Mouse (Mus musculus) bone marrow macrophage, adult 2 months (primary cell): ENCODE measurements around the gene Mipol1.

ENCODE experiments used
- CTCF ChIP-seq: IDR thresholded peaks from 2 replicates; pipeline ENCODE4 v1.5.1; 2012; ENCODE audit warnings: low read depth, mild to moderate bottlenecking, low read length, moderate library complexity
- POLR2A ChIP-seq: IDR thresholded peaks from 2 replicates; pipeline ENCODE4 v1.6.1; 2012; ENCODE audit warnings: mild to moderate bottlenecking, low read depth, low read length, borderline replicate concordance

DNA sequence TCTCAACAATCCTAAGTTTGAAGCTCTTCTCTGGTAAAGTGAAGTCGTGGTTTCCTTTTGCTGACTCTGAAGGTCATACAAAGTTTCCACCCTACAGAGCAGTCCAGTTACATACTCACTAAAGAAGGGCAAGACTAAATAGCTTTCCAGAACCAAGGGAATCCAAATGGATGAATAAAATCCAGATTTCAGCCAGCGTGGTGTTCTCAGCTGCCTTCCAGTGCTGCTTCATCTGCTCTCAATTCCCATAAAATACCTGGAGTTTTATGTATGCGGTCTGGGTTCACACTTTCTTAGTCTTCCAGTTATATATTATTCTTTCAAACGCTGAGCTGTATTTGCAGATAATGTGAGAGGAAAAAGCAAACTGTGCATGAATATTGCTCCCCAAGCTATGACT is 280.9 kb downstream of the Mipol1 start:
- no peak for TF ChIP-seq CTCF
- TF ChIP-seq POLR2A, result no peak
